Mouse (Mus musculus) cerebellum, adult (tissue): Measurements from ENCODE around the gene Cavin1.

Experiments
- ATAC-seq: cut with Nextera tagmentation; 2 replicates; pipeline ENCODE4 v1.9.2; 2017; ENCODE audit warnings: mild to moderate bottlenecking, moderate library complexity, mixed read lengths; ENCODE audit not compliant: insufficient number of reproducible peaks, low FRiP score, low TSS enrichment

The Cavin1 gene

DNA sequence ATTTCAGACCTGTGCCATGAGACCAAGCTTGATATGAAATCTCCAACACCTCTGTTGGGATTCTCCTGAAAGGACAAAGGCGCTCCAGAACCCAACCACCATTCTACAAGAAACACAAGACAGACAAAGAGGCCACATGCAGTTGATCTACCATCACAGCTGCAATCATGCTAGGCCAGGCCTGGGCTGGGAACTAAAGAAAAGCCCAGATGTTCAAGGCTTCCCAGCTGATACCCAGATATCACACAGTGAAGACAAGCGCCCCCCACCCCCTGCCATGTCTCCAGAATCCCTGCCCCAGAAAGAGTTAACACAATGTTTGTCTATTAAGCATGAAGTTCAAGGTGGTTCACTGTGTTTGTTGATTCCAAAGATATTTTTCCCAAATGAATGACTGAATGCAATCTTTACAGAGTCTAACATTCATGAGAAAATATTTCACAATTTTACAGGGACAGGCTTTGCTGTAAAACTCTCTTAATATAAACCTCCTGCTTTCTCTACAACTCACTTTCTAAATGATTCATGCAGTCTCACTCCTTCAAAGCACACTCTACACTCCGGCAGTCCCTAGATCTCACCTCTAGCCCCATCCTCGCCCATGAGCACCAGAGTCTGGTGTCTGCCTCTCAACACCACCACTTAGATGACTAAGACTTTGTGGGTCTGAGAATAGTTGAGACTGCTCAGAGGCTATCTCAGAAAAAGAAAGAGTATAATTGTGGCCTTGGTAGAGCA, 49.6 kb downstream of the Cavin1 start:
- ATAC-seq: no peak

GRCm38 (mm10) chr11:100918007-100918406, 52.7 kb downstream of the Cavin1 start:
- ATAC-seq: no peak

- ATAC-seq: no peak
These were observed 54.2 kb downstream of the Cavin1 start for GRCm38 (mm10) chr11:100916432-100916971.

DNA sequence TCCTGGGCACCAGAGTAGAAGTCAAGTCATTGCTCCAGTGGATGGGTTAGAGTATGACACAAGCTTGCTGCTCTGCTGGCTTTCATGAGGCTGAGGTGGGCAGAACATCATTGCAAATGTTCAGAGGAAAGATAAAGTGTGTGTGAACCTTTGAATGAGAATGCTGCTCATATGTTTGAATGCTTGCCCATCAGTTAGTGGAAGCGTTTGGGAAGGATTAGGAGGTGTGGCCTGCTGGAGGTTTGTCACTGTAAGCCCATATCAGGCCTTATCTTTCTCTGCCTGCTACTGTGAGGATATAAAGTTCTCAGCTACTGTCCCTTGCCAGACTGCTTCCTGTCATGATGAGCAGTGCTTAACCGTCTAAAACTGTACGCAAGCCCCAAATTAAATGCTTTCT, 55.6 kb downstream of the Cavin1 start:
- no peak for ATAC-seq

DNA sequence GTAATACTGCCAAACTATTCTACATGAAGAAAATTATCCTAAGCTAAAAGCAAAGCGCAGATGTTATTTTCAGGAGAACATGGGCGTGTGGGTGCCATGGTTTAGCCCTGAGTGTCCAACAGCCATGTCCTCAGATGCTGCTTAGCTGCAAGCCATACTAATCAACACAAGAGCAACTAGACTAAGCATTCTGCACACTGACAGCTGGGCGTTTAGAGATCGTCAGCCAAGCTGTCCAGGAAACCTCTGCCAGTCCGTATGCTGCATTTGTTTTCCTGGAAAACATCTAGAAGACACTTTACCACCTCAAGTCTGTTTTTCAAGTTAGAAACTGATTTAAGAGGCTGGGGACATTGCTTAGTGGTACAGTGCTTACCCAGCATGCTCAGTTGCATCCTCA, 56.3 kb downstream of the Cavin1 start:
- no peak for ATAC-seq

DNA sequence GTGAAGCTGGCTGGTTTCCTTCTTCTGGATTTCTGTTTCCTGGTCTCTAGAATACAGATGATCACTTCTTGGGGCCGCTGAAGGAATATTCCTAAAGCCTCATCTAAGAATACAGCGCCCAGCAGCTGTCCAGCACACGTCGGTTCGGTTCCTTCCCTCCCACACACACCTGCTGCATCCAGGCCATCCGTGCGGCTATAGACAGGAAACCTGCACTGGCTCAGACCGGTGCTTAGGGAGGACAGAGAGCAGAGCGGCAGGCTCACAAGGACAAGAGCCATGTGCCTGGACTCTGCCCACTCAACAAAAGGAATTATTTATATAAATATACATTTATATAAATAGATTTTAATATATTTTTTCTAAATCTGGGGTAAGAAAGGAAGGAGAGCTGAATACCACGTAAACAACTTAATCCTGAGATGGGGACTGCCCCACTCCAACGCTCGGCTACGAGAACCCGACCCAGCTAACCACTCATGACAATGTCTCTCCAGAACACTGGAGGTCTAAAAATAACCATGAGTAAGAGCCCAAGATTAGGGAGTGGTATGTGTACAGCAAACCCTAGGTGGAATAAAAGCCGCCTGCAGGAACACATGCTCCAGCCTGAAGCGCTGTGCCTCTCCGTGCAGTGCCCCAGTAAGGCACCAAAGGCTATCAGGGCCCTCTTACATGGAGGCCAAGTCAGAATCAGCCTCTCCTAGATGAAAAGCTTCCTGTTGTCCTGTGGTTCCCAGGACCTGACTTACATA, 58.1 kb downstream of the Cavin1 start:
- ATAC-seq: no peak

DNA sequence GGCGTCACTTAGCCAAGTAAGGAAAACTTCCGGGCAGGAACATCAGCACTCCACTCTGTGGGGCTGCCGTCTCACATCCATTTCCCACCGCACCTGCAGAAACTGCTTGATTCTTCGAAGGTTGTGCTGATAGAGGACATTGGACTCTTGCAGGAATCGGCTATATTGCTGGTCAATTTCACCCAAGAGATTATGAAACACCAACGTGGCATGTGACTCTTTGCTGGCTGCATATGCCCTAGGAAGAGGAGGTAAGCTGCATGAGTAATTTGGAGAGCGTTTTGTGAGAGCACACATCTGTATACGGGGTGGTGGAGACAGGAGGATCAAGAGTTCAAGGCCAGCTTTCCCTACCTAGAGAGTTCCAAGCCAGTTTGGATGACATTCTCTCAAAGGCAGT, 62.1 kb downstream of the Cavin1 start:
- ATAC-seq: no peak

DNA sequence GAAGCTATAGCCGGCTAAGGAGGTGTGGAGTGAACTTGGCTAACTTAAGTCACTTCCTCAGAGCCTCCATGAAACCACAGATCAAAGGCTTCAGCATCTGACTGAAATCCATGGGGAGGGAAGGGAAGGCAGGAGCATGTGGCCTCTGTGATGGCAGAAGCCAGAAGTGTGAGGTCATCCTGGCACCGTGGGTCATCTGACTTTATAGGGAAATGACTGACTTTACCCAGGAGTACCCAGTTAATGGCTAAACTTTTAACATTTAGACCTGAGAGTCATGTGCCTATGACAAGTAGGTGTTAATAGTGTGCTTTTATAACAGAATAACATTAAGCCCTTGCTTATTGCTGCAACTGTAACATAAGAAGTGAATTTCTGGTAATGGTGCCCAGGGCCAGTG, 62.6 kb downstream of the Cavin1 start:
- ATAC-seq: no peak

DNA sequence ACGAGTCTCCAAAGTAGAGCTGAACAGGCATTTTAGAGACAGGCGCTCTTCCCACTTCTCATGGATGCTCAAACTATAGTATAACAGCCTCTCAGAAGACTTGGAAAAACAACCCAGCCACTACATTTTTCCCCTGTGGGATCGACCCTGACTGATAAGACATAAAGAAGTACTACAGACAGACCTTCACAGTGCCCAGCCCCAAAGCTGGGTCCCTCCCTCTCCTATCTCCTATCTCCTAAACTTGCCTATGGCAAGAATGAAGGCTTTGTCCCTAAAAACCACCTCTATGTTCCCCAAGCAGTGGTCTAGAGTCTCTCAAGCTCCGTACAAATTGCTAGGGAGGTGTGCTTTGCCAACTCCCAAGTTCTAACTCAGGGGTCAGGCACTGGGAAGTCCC, 63.8 kb downstream of the Cavin1 start:
- no peak for ATAC-seq
